Mouse (Mus musculus): Measurements from ENCODE around the gene Gpr84. TPM values are rescaled to one million over a fixed set of nuclear protein-coding genes. Genes with fewer than 3 reads are reported as not detected.
"Not testable (repeated sequence)": the region's sequence is repeated elsewhere in the genome, so short reads cannot be mapped to it uniquely, and the experiment has no call there.

Gpr84 gene
- polyA plus RNA-seq, 1 experiment from 2014 or later, result not detected

- H3K27ac ChIP-seq (replicated peaks; ENCODE audit: low read depth, low read length); ATAC-seq (replicated peaks; ENCODE audit: insufficient number of reproducible peaks, low FRiP score, low TSS enrichment, low read depth); H3K4me2 ChIP-seq (ENCODE audit: low read depth, low read length); DNase-seq (ENCODE audit: low spot score); H3K9ac ChIP-seq (replicated peaks; ENCODE audit: low read length); H3K4me1 ChIP-seq (ENCODE audit: control insufficient read depth, insufficient read depth, low read length); H3K36me3 ChIP-seq (replicated peaks; ENCODE audit: control insufficient read depth, insufficient read depth, low read depth, low read length); H3K27me3 ChIP-seq (ENCODE audit: control insufficient read depth, insufficient read depth, low read length); H3K4me3 ChIP-seq (ENCODE audit: low read depth, low read length); H3K9me3 ChIP-seq (replicated peaks; ENCODE audit: control insufficient read depth, low read length): not testable (repeated sequence)
- WGBS, result 94% methylated on average over 3 of the region's 3 CpGs
Observed at GRCm38 (mm10) chr15:103275943-103276342, 34.5 kb downstream of the Gpr84 start.

- ATAC-seq (replicated peaks; ENCODE audit: insufficient number of reproducible peaks, low FRiP score, low TSS enrichment, low read depth) (peak; percentile 99), DNase-seq (ENCODE audit: low spot score) (peak; percentile 99)
- under 1% methylated on average over 38 of the region's 38 CpGs for WGBS
- Histone ChIP-seq H3K9ac (replicated peaks; ENCODE audit: low read length) (peak within 1 kb of the TSS; percentile 80), H3K36me3 (replicated peaks; ENCODE audit: control insufficient read depth, insufficient read depth, low read depth, low read length) (no peaks in the 10 kb centered on the region), H3K4me2 (ENCODE audit: low read depth, low read length) (peak within 1 kb of the TSS; percentile 39), H3K4me3 (ENCODE audit: low read depth, low read length) (peak within 1 kb of the TSS; percentile 75), H3K27ac (replicated peaks; ENCODE audit: low read depth, low read length) (no peak within 1 kb of the TSS), H3K27me3 (ENCODE audit: control insufficient read depth, insufficient read depth, low read length) (no peaks in the 10 kb centered on the region), H3K9me3 (replicated peaks; ENCODE audit: control insufficient read depth, low read length) (no peaks in the 10 kb centered on the region), H3K4me1 (ENCODE audit: control insufficient read depth, insufficient read depth, low read length) (no peaks in the 10 kb centered on the region)
Observed at GRCm38 (mm10) chr15:103272419-103273279, 37.8 kb downstream of the Gpr84 start, which contains the start of gene Copz1. TSS of gene Copz1 (plus strand) at chr15:103272714.

GRCm38 (mm10) chr15:103268903-103269302 is 41.5 kb downstream of the Gpr84 start:
- DNase-seq (ENCODE audit: low spot score), result no peak
- ATAC-seq (replicated peaks; ENCODE audit: insufficient number of reproducible peaks, low FRiP score, low TSS enrichment, low read depth), result no peak
- H3K9me3 ChIP-seq (replicated peaks; ENCODE audit: control insufficient read depth, low read length), result no peaks in the 10 kb centered on the region
- H3K36me3 ChIP-seq (replicated peaks; ENCODE audit: control insufficient read depth, insufficient read depth, low read depth, low read length), result no peaks in the 10 kb centered on the region
- no peak overlapping the region for H3K4me2 ChIP-seq (ENCODE audit: low read depth, low read length)
- no peak overlapping the region for H3K9ac ChIP-seq (replicated peaks; ENCODE audit: low read length)
- no peaks in the 10 kb centered on the region for H3K27me3 ChIP-seq (ENCODE audit: control insufficient read depth, insufficient read depth, low read length)
- 87% methylated on average over 4 of the region's 4 CpGs for WGBS
- no peak overlapping the region for H3K4me3 ChIP-seq (ENCODE audit: low read depth, low read length)
- no peaks in the 10 kb centered on the region for H3K4me1 ChIP-seq (ENCODE audit: control insufficient read depth, insufficient read depth, low read length)
- H3K27ac ChIP-seq (replicated peaks; ENCODE audit: low read depth, low read length), result no peak overlapping the region

GRCm38 (mm10) chr15:103264794-103265193 is 45.6 kb downstream of the Gpr84 start:
- 91% methylated on average over 2 of the region's 2 CpGs for WGBS
- H3K9me3 ChIP-seq (replicated peaks; ENCODE audit: control insufficient read depth, low read length), result no peaks in the 10 kb centered on the region
- no peak overlapping the region for H3K4me3 ChIP-seq (ENCODE audit: low read depth, low read length)
- H3K9ac ChIP-seq (replicated peaks; ENCODE audit: low read length), result no peak overlapping the region
- no peak for ATAC-seq (replicated peaks; ENCODE audit: insufficient number of reproducible peaks, low FRiP score, low TSS enrichment, low read depth)
- no peak for DNase-seq (ENCODE audit: low spot score)
- H3K4me1 ChIP-seq (ENCODE audit: control insufficient read depth, insufficient read depth, low read length), result no peaks in the 10 kb centered on the region
- H3K27ac ChIP-seq (replicated peaks; ENCODE audit: low read depth, low read length), result no peak overlapping the region
- H3K4me2 ChIP-seq (ENCODE audit: low read depth, low read length), result no peak overlapping the region
- no peaks in the 10 kb centered on the region for H3K36me3 ChIP-seq (replicated peaks; ENCODE audit: control insufficient read depth, insufficient read depth, low read depth, low read length)
- H3K27me3 ChIP-seq (ENCODE audit: control insufficient read depth, insufficient read depth, low read length), result no peaks in the 10 kb centered on the region

GRCm38 (mm10) chr15:103259989-103260388 is 50.4 kb downstream of the Gpr84 start:
- no peak overlapping the region for H3K9ac ChIP-seq (replicated peaks; ENCODE audit: low read length)
- WGBS, result 57% methylated on average over 1 of the region's 1 CpGs
- DNase-seq (ENCODE audit: low spot score) (no peak), ATAC-seq (replicated peaks; ENCODE audit: insufficient number of reproducible peaks, low FRiP score, low TSS enrichment, low read depth) (no peak)
- H3K27ac ChIP-seq (replicated peaks; ENCODE audit: low read depth, low read length), result no peak overlapping the region
- peaks cover 4% of the 10 kb centered on the region; the same call in 1 of the 2 replicates for H3K4me1 ChIP-seq (ENCODE audit: control insufficient read depth, insufficient read depth, low read length)
- no peaks in the 10 kb centered on the region for H3K9me3 ChIP-seq (replicated peaks; ENCODE audit: control insufficient read depth, low read length)
- H3K4me3 ChIP-seq (ENCODE audit: low read depth, low read length), result no peak overlapping the region
- no peak overlapping the region for H3K4me2 ChIP-seq (ENCODE audit: low read depth, low read length)
- H3K27me3 ChIP-seq (ENCODE audit: control insufficient read depth, insufficient read depth, low read length), result no peaks in the 10 kb centered on the region
- H3K36me3 ChIP-seq (replicated peaks; ENCODE audit: control insufficient read depth, insufficient read depth, low read depth, low read length), result no peaks in the 10 kb centered on the region

- Histone ChIP-seq H3K27ac (replicated peaks; ENCODE audit: low read depth, low read length) (no peak overlapping the region), H3K36me3 (replicated peaks; ENCODE audit: control insufficient read depth, insufficient read depth, low read depth, low read length) (no peaks in the 10 kb centered on the region), H3K4me1 (ENCODE audit: control insufficient read depth, insufficient read depth, low read length) (peaks cover 4% of the 10 kb centered on the region), H3K9me3 (replicated peaks; ENCODE audit: control insufficient read depth, low read length) (no peaks in the 10 kb centered on the region), H3K4me2 (ENCODE audit: low read depth, low read length) (no peak overlapping the region), H3K27me3 (ENCODE audit: control insufficient read depth, insufficient read depth, low read length) (no peaks in the 10 kb centered on the region), H3K4me3 (ENCODE audit: low read depth, low read length) (no peak overlapping the region), H3K9ac (replicated peaks; ENCODE audit: low read length) (no peak overlapping the region)
- WGBS, result 83% methylated on average over 5 of the region's 5 CpGs
- ATAC-seq (replicated peaks; ENCODE audit: insufficient number of reproducible peaks, low FRiP score, low TSS enrichment, low read depth) (no peak), DNase-seq (ENCODE audit: low spot score) (no peak)
Observed at GRCm38 (mm10) chr15:103259162-103259561, 51.2 kb downstream of the Gpr84 start.

MicroRNAs encoded within 50 kb of the gene (microRNA counts, 519-probe panel; counts per million panel counts)
- 4,179 counts per million, percentile 66 among the panel's probes with 10 or more counts for microRNA mmu-miR-148b

Small RNA genes lying within 50 kb of the gene (microRNA-seq; reads per million reads assigned to microRNA genes)
- gene Mir148b (ENCODE audit: borderline number of aligned reads), result 375 reads per million, percentile 60 among the genes with 10 or more reads in this experiment
- not detected for gene Mir6963 (ENCODE audit: borderline number of aligned reads)

Other genes starting within 250 kb of the Gpr84 start
- gene Smug1, start 143.5 kb downstream of the Gpr84 start, polyA plus RNA-seq (2014; fragmentation: Nextera tagmentation; extraction: Ambion mirVana), result 17.8 and 20.5 TPM in 2 replicates
- gene Cbx5, start 70.8 kb downstream of the Gpr84 start, polyA plus RNA-seq (2014; fragmentation: Nextera tagmentation; extraction: Ambion mirVana), result 210 and 217 TPM in 2 replicates
- gene Hnrnpa1, start 70.2 kb downstream of the Gpr84 start, polyA plus RNA-seq (2014; fragmentation: Nextera tagmentation; extraction: Ambion mirVana), result 1,361 and 1,483 TPM in 2 replicates
- 5.4 and 8.0 TPM in 2 replicates for gene Nfe2, start 52.2 kb downstream of the Gpr84 start, polyA plus RNA-seq (2014; fragmentation: Nextera tagmentation; extraction: Ambion mirVana)
- gene Copz1, start 37.9 kb downstream of the Gpr84 start, polyA plus RNA-seq (2014; fragmentation: Nextera tagmentation; extraction: Ambion mirVana), result 327 and 331 TPM in 2 replicates
- gene Zfp385a, start 29.5 kb upstream of the Gpr84 start, polyA plus RNA-seq (2014; fragmentation: Nextera tagmentation; extraction: Ambion mirVana), result 12.2 and 16.6 TPM in 2 replicates
- gene Itga5, start 56.2 kb upstream of the Gpr84 start, polyA plus RNA-seq (2014; fragmentation: Nextera tagmentation; extraction: Ambion mirVana), result 24.6 and 29.6 TPM in 2 replicates
- 0.32 TPM in 1 of 2 replicates, not detected in the other for gene Gtsf1, start 119.9 kb upstream of the Gpr84 start, polyA plus RNA-seq (2014; fragmentation: Nextera tagmentation; extraction: Ambion mirVana)
- not detected in 2 replicates for gene Gtsf2, start 137.9 kb upstream of the Gpr84 start, polyA plus RNA-seq (2014; fragmentation: Nextera tagmentation; extraction: Ambion mirVana)
- gene Nckap1l, start 143.2 kb upstream of the Gpr84 start, polyA plus RNA-seq (2014; fragmentation: Nextera tagmentation; extraction: Ambion mirVana), result 2.0 and 2.1 TPM in 2 replicates
- gene Pde1b, start 192.4 kb upstream of the Gpr84 start, polyA plus RNA-seq (2014; fragmentation: Nextera tagmentation; extraction: Ambion mirVana), result 6.6 and 8.4 TPM in 2 replicates
- gene Ppp1r1a, start 227.4 kb upstream of the Gpr84 start, polyA plus RNA-seq (2014; fragmentation: Nextera tagmentation; extraction: Ambion mirVana), result 17.6 and 21.6 TPM in 2 replicates

All from embryonic facial prominence, embryonic 11.5 days (tissue).